Mouse (Mus musculus): ENCODE results near the gene Sccpdh.

- no peak for TF ChIP-seq POLR2A (IDR thresholded peaks at IDR 0.05; ENCODE audit: low read depth, low read length)
- TF ChIP-seq CTCF (IDR thresholded peaks at IDR 0.05; ENCODE audit: extremely low read depth, insufficient read length, insufficient replicate concordance, low read depth, low read length), result no peak
These were observed 41.4 kb downstream of the Sccpdh start for GRCm38 (mm10) chr1:179709390-179709789.
